Mouse (Mus musculus) CH12.LX (cell line): Measurements from ENCODE around the gene Tmem132c. TPM values are rescaled to one million over a fixed set of nuclear protein-coding genes. Genes with fewer than 3 reads are reported as not detected.

Source experiments
- DNase-seq: peaks from one replicate; pipeline ENCODE4 v3.0.0-alpha.2; 2013; ENCODE audit errors: extremely low read depth
- H3K27ac ChIP-seq: 2 replicates; pipeline ENCODE4 v1.5.1; 2012; ENCODE audit warnings: low read depth, mild to moderate bottlenecking, control low read depth, moderate library complexity; ENCODE audit not compliant: insufficient read depth
- H3K27me3 ChIP-seq: replicated peaks from 2 replicates; pipeline ENCODE3; 2012; ENCODE audit warnings: inconsistent platforms
- H3K36me3 ChIP-seq, 2 experiments: replicated peaks in 1 of 2; 2 replicates each; pipeline versions ENCODE3 to v1.6.1; 2012; ENCODE audit warnings: inconsistent platforms in 1 of 2, low read length in 1 of 2, mild to moderate bottlenecking in 1 of 2, mixed read lengths in 1 of 2, moderate library complexity in 1 of 2; ENCODE audit not compliant: control insufficient read depth in 1 of 2, insufficient read depth in 1 of 2
- H3K4me1 ChIP-seq, 2 experiments: 2 replicates each; pipeline ENCODE4 v1.6.1; 2012; ENCODE audit warnings: inconsistent platforms in 1 of 2, moderate library complexity in 1 of 2; ENCODE audit not compliant: insufficient read depth in 2 of 2, control insufficient read depth in 1 of 2
- H3K4me2 ChIP-seq: 2 replicates; pipeline ENCODE4 v1.6.1; 2012; ENCODE audit warnings: low read depth, mild to moderate bottlenecking, control low read depth; ENCODE audit not compliant: poor library complexity, insufficient read depth, severe bottlenecking
- H3K4me3 ChIP-seq, 3 experiments: fragments of 150-350 bp in 1 of 3; sonication (generic) in 1 of 3; replicated peaks in 1 of 3; 2 replicates each; pipeline versions ENCODE3 to v1.5.1; 2011 to 2012; ENCODE audit warnings: low read depth in 2 of 3, low read length in 2 of 3, mild to moderate bottlenecking in 2 of 3, moderate library complexity in 2 of 3, control low read depth in 1 of 3, improper control_type of control experiment in 1 of 3, inconsistent platforms in 1 of 3, mixed read lengths in 1 of 3; ENCODE audit not compliant: poor library complexity in 1 of 3
- H3K79me2 ChIP-seq: replicated peaks from 2 replicates; pipeline ENCODE4 v1.6.1; 2012; ENCODE audit warnings: mild to moderate bottlenecking, moderate library complexity; ENCODE audit not compliant: control insufficient read depth, poor library complexity, insufficient read depth, severe bottlenecking; ENCODE audit errors: extremely low read depth
- H3K9ac ChIP-seq: 2 replicates; pipeline ENCODE4 v1.6.1; 2012; ENCODE audit warnings: low read depth, mild to moderate bottlenecking, control low read depth, moderate library complexity; ENCODE audit not compliant: insufficient read depth
- H3K9me3 ChIP-seq: replicated peaks from 2 replicates; pipeline ENCODE3; 2012; ENCODE audit warnings: low read length, inconsistent platforms, mixed read lengths
- CHD1 ChIP-seq: IDR thresholded peaks from 2 replicates; pipeline ENCODE4 v1.6.1; 2012; ENCODE audit warnings: low read depth, low read length, improper control_type of control experiment, inconsistent platforms
- CHD2 ChIP-seq: IDR thresholded peaks from 2 replicates; pipeline ENCODE4 v1.6.1; 2011; ENCODE audit warnings: low read length, improper control_type of control experiment
- CTCF ChIP-seq, 2 experiments: IDR thresholded peaks in 1 of 2; conservative IDR thresholded peaks in 1 of 2; 2 replicates each; pipeline ENCODE4 v1.5.1; 2011 to 2012; ENCODE audit warnings: low read depth in 2 of 2, low read length in 2 of 2, improper control_type of control experiment in 1 of 2, inconsistent platforms in 1 of 2, mild to moderate bottlenecking in 1 of 2, moderate library complexity in 1 of 2
- ELF1 ChIP-seq: IDR thresholded peaks from 2 replicates; pipeline ENCODE4 v1.6.1; 2014; ENCODE audit warnings: low read depth, mild to moderate bottlenecking, inconsistent platforms, low read length, improper control_type of control experiment
- HCFC1 ChIP-seq: IDR thresholded peaks from 2 replicates; pipeline ENCODE4 v1.6.1; 2012; ENCODE audit warnings: low read depth, mild to moderate bottlenecking, inconsistent platforms, low read length, improper control_type of control experiment
- IRF4 ChIP-seq: IDR thresholded peaks from 2 replicates; pipeline ENCODE4 v1.6.1; 2014; ENCODE audit warnings: low read depth, mild to moderate bottlenecking, inconsistent platforms, low read length, improper control_type of control experiment
- MAFK ChIP-seq: IDR thresholded peaks from 2 replicates; pipeline ENCODE4 v1.6.1; 2011; ENCODE audit warnings: low read length, improper control_type of control experiment; ENCODE audit not compliant: insufficient replicate concordance
- MAX ChIP-seq: IDR thresholded peaks from 2 replicates; pipeline ENCODE4 v1.6.1; 2011; ENCODE audit warnings: low read length, improper control_type of control experiment
- MXI1 ChIP-seq: IDR thresholded peaks from 2 replicates; pipeline ENCODE4 v1.6.1; 2011; ENCODE audit warnings: mild to moderate bottlenecking, low read depth, low read length, improper control_type of control experiment
- PAX5 ChIP-seq: IDR thresholded peaks from 2 replicates; pipeline ENCODE4 v1.6.1; 2012; ENCODE audit warnings: low read length, inconsistent platforms, mixed read lengths
- POLR2AphosphoS2 ChIP-seq: IDR thresholded peaks from 2 replicates; pipeline ENCODE4 v1.6.1; 2011; ENCODE audit warnings: low read depth, low read length, improper control_type of control experiment
- SIN3A ChIP-seq: IDR thresholded peaks from 2 replicates; pipeline ENCODE4 v1.6.1; 2012; ENCODE audit warnings: low read length, improper control_type of control experiment, inconsistent platforms
- SMC3 ChIP-seq: IDR thresholded peaks from 2 replicates; pipeline ENCODE4 v1.6.1; 2011; ENCODE audit warnings: low read depth, low read length, improper control_type of control experiment
- TCF12 ChIP-seq: IDR thresholded peaks from 2 replicates; pipeline ENCODE4 v1.6.1; 2014; ENCODE audit warnings: low read depth, mild to moderate bottlenecking, inconsistent platforms, low read length, improper control_type of control experiment
- UBTF ChIP-seq: IDR thresholded peaks from 2 replicates; pipeline ENCODE4 v1.6.1; 2012; ENCODE audit warnings: low read depth, mild to moderate bottlenecking, inconsistent platforms, low read length, improper control_type of control experiment, moderate library complexity
- ZC3H11A ChIP-seq: IDR thresholded peaks from 2 replicates; pipeline ENCODE4 v1.6.1; 2012; ENCODE audit warnings: low read depth, mild to moderate bottlenecking, inconsistent platforms, low read length, improper control_type of control experiment
- ZKSCAN1 ChIP-seq: IDR thresholded peaks from 2 replicates; pipeline ENCODE4 v1.6.1; 2012; ENCODE audit warnings: low read depth, inconsistent platforms, low read length, improper control_type of control experiment, borderline replicate concordance
- ZMIZ1 ChIP-seq: IDR thresholded peaks from 2 replicates; pipeline ENCODE4 v1.6.1; 2012; ENCODE audit warnings: low read depth, mild to moderate bottlenecking, inconsistent platforms, low read length, improper control_type of control experiment
- ZNF384 ChIP-seq: IDR thresholded peaks from 2 replicates; pipeline ENCODE4 v1.6.1; 2012; ENCODE audit warnings: low read depth, low read length, improper control_type of control experiment, inconsistent platforms
- dilution Hi-C: fragments of 300-500 bp; cut with MboI; formaldehyde crosslinking; loops from 2 replicates; pipeline ENCODE4 v1.14.3; 2020; ENCODE audit warnings: low sequenced_read_pairs; ENCODE audit not compliant: extremely low pct_unique_long_range_greater_than_20kb, extremely low pct_ligation_motif_present
- in situ Hi-C: fragments of 300-500 bp; cut with MboI; formaldehyde crosslinking; loops from 3 replicates; pipeline ENCODE4 v1.14.3; 2019; ENCODE audit warnings: low sequenced_read_pairs, low pct_ligation_motif_present, low pct_unique_long_range_greater_than_20kb, mixed read lengths
- polyA plus RNA-seq: library from polyadenylated mRNA; unstranded; fragments of >175 nt; gene quantifications from 2 replicates; pipeline ENCODE4 v1.2.1, GENCODE M21; 2012; ENCODE audit warnings: low read depth; ENCODE audit not compliant: insufficient read length
- total RNA-seq, 2 experiments: library from RNA; depleted of rRNA; stranded (reverse); fragments of 300-350 nt in 1 of 2; fragments of >200 nt in 1 of 2; gene quantifications; 2 replicates each; pipeline ENCODE4 v1.2.3; 2012 to 2014

The Tmem132c gene
- total and polyA plus RNA-seq, 3 experiments = not detected

GRCm38 (mm10) chr5:127496895-127497294, 255.3 kb downstream of the Tmem132c start:
- in situ Hi-C loops (no loop called here), dilution Hi-C loops (no loop called here)
- no peak for DNase-seq

GRCm38 (mm10) chr5:127499151-127499827, 257.7 kb downstream of the Tmem132c start:
- Histone ChIP-seq H3K9me3 (peaks cover 88% of the 10 kb centered on the region), H3K27me3 (no peaks in the 10 kb centered on the region), H3K79me2 (no peaks in the 10 kb centered on the region), H3K27ac (no peak overlapping the region), H3K4me1 (no peaks in the 10 kb centered on the region), H3K4me3 (no peak overlapping the region), H3K4me2 (no peak overlapping the region), H3K9ac (no peak overlapping the region), H3K36me3 (no peaks in the 10 kb centered on the region)
- dilution Hi-C loops (no loop called here), in situ Hi-C loops (no loop called here)
- no peak for DNase-seq
- TF ChIP-seq HCFC1 (no peak), PAX5 (no peak), MAX (no peak), ZNF384 (no peak), ZC3H11A (no peak)

More at GRCm38 (mm10) chr5:127496895-127497294, 255.3 kb downstream of the Tmem132c start:
- peaks cover 87% of the 10 kb centered on the region for H3K9me3 ChIP-seq
- H3K27ac ChIP-seq = no peak overlapping the region
- H3K36me3 ChIP-seq = no peaks in the 10 kb centered on the region
- no peaks in the 10 kb centered on the region for H3K79me2 ChIP-seq
- TF ChIP-seq MAFK (no peak), ZKSCAN1 (no peak), POLR2AphosphoS2 (no peak), MXI1 (no peak), CTCF (conservative IDR thresholded peaks at IDR 0.05 in 1 of 2, IDR thresholded peaks at IDR 0.05 in 1 of 2; ENCODE audit: low read depth in 2 of 2, low read length in 2 of 2) (no peak), IRF4 (no peak), SMC3 (no peak), MAX (no peak), TCF12 (no peak), PAX5 (no peak), ELF1 (no peak), SIN3A (no peak), CHD2 (no peak), ZMIZ1 (no peak), UBTF (no peak), CHD1 (no peak), HCFC1 (no peak), ZC3H11A (no peak)
- H3K4me2 ChIP-seq = no peak overlapping the region
- H3K9ac ChIP-seq = no peak overlapping the region
- no peaks in the 10 kb centered on the region for H3K4me1 ChIP-seq
- H3K27me3 ChIP-seq = no peaks in the 10 kb centered on the region
- no peak overlapping the region for H3K4me3 ChIP-seq
